Mouse (Mus musculus) heart, adult 8-10 months (tissue): ENCODE measurements at regions not wholly inside any gene's neighbourhood (a gene's known extent, or its start where the extent isn't known, plus 50 kb on each side); places are given as distances from the start of the nearest gene placed in this dataset.

Experiments
- DNase-seq: peaks from one replicate; pipeline ENCODE4 v3.0.0; 2022; ENCODE audit warnings: low spot score

- DNase-seq: no peak
These were observed 313.0 kb downstream of the Bmper start for GRCm38 (mm10) chr9:23535872-23536271.

- DNase-seq: peak; percentile 11
These were observed 315.2 kb downstream of the Bmper start for GRCm38 (mm10) chr9:23538051-23538450.

GRCm38 (mm10) chr9:23551692-23552091 is 328.8 kb downstream of the Bmper start:
- no peak for DNase-seq

- DNase-seq: no peak
These were observed 330.9 kb downstream of the Bmper start for GRCm38 (mm10) chr9:23553766-23554165.

- no peak for DNase-seq
These were observed 334.7 kb downstream of the Bmper start for GRCm38 (mm10) chr9:23557601-23558000.

- DNase-seq: no peak
These were observed 339.0 kb downstream of the Bmper start for GRCm38 (mm10) chr9:23561924-23562323.

- DNase-seq: no peak
These were observed 344.2 kb downstream of the Bmper start for GRCm38 (mm10) chr9:23567081-23567480.

GRCm38 (mm10) chr9:23570150-23570549 is 347.3 kb downstream of the Bmper start:
- peak; percentile 13 for DNase-seq

- no peak for DNase-seq
These were observed 353.4 kb downstream of the Bmper start for GRCm38 (mm10) chr9:23576314-23576713.

GRCm38 (mm10) chr9:23580155-23580554 is 357.3 kb downstream of the Bmper start:
- DNase-seq: no peak

GRCm38 (mm10) chr9:23581039-23581606 is 358.2 kb downstream of the Bmper start:
- peak; percentile 71 for DNase-seq

- no peak for DNase-seq
These were observed 361.7 kb downstream of the Bmper start for GRCm38 (mm10) chr9:23584561-23584960.

- no peak for DNase-seq
These were observed 366.1 kb downstream of the Bmper start for GRCm38 (mm10) chr9:23589024-23589423.

GRCm38 (mm10) chr9:23591906-23592305 is 369.0 kb downstream of the Bmper start:
- no peak for DNase-seq

- no peak for DNase-seq
These were observed 377.7 kb downstream of the Bmper start for GRCm38 (mm10) chr9:23600623-23601022.
